17 mouse cellular contexts compared by ENCODE assay signal in the genomic region with DNA sequence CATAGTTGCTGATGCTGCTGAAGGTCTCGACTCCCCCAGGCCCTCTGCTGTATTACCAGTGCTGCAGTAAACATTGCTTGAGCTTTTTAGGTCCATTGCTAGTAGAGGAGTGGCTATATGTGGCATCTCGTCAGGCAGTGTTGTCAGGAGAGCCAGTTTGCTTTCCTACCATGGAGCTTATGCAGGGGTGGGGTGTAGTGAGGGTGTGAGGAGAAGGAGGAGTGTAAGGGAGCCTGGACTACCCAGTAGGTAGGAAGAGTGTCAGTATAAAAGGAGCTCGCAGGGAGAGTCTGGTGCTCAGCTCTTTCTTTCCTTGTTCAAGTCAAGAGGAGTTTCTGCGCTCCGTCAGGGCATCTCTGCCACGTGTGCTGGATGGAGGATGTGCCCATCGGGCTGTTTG.
"Had no signal": no experiment of that assay in that cellular context is flagged by ENCODE, and none has a peak within 500 bp of the region (broad histone marks: within the 10 kb centered on the region; RNA-seq: fewer than 3 reads in every experiment).

No protein-coding gene starts in this region.

- H3K27ac ChIP-seq: midbrain, embryonic 10.5 days; midbrain, embryonic 12.5 days; neural tube, embryonic 13.5 days; neural tube, embryonic 15.5 days had no signal

- H3K4me3 ChIP-seq: midbrain, embryonic 10.5 days; midbrain, embryonic 12.5 days; myocyte; neural tube, embryonic 13.5 days; neural tube, embryonic 15.5 days had no signal

- DNase-seq: lung, adult 18-20 months; lung, embryonic 14.5 days; lung, postnatal 10 days; midbrain, embryonic 14.5 days; retina, postnatal 1 day; right cerebral cortex, postnatal 25 days; right cerebral cortex, postnatal 4 days; spleen, adult 18-20 months; thymus, adult 18-20 months; thymus, postnatal 14 days; thymus, postnatal 36 days had no signal

- ATAC-seq: midbrain, embryonic 16.5 days had no signal
